23 mouse cellular contexts compared by ENCODE assay signal in the genomic region with DNA sequence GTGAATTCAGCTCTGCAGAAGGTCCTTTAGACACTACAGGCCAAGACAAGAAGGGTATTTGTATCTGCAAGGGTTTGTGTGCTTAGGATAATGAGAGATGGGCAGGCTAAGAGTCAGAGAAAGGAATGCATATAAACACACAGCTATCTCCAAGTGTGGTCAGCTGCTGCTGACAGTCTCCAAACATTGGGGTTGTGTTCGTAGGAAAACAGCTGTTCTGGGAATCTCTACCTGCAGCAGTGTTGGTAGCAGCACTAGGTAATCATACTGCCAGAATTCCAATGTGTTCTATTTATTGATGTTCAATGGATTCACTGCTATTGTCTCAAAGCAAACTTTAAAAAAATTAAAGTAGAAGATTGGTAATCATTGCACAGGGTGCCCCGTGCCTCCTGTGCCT.
"Had no signal": no experiment of that assay in that cellular context is flagged by ENCODE, and none has a peak within 500 bp of the region (broad histone marks: within the 10 kb centered on the region; RNA-seq: fewer than 3 reads in every experiment).

No protein-coding gene starts in this region.

- H3K9ac ChIP-seq: hindbrain, embryonic 12.5 days; hindbrain, embryonic 14.5 days; intestine, embryonic 15.5 days; limb, embryonic 13.5 days; limb, embryonic 15.5 days; liver, embryonic 12.5 days had no signal

- ATAC-seq: hindbrain, embryonic 16.5 days; inflammation-experienced regulatory T-cells, adult 6 months; intestine, embryonic 15.5 days; intestine, postnatal 0 days; liver, embryonic 12.5 days had no signal

- H3K27me3 ChIP-seq: hindbrain, embryonic 12.5 days; intestine, embryonic 15.5 days; limb, embryonic 13.5 days; limb, embryonic 15.5 days; liver, embryonic 12.5 days had no signal

- H3K4me3 ChIP-seq: gastrocnemius, adult 2 months; heart, adult 2 months; hindbrain, embryonic 10.5 days; hindbrain, embryonic 12.5 days; intestine, embryonic 15.5 days; limb, embryonic 13.5 days; limb, embryonic 15.5 days; liver, embryonic 12.5 days had no signal

- DNase-seq: gastrocnemius, adult 2 months; gastrocnemius, postnatal 10 days; gastrocnemius, postnatal 25 days; heart, adult 2 months; heart, postnatal 36 days; kidney, adult 18-20 months; kidney, adult 8-10 months; kidney, postnatal 10 days; kidney, postnatal 25 days; kidney, postnatal 4 days; layer of hippocampus, adult 9-11 months; layer of hippocampus, postnatal 36 days; left cerebral cortex, postnatal 4 days had no signal

- H3K9me3 ChIP-seq: hindbrain, embryonic 10.5 days; hindbrain, embryonic 12.5 days; intestine, embryonic 15.5 days; limb, embryonic 13.5 days; limb, embryonic 15.5 days; liver, embryonic 12.5 days had no signal

- H3K27ac ChIP-seq: gastrocnemius, adult 2 months; heart, adult 2 months; hindbrain, embryonic 10.5 days; hindbrain, embryonic 12.5 days; hindbrain, embryonic 14.5 days; intestine, embryonic 15.5 days; limb, embryonic 13.5 days; limb, embryonic 15.5 days; liver, embryonic 12.5 days had no signal

- H3K4me1 ChIP-seq: hindbrain, embryonic 10.5 days; hindbrain, embryonic 12.5 days; intestine, embryonic 15.5 days; limb, embryonic 13.5 days; limb, embryonic 15.5 days; liver, embryonic 12.5 days had no signal

- H3K4me2 ChIP-seq: hindbrain, embryonic 12.5 days; hindbrain, embryonic 14.5 days; intestine, embryonic 15.5 days; limb, embryonic 13.5 days; limb, embryonic 15.5 days; liver, embryonic 12.5 days had no signal

- H3K36me3 ChIP-seq: hindbrain, embryonic 10.5 days; hindbrain, embryonic 12.5 days; intestine, embryonic 15.5 days; limb, embryonic 13.5 days; limb, embryonic 15.5 days; liver, embryonic 12.5 days had no signal
